Mouse (Mus musculus): ENCODE data around the gene Vmn1r32.

Gene Vmn1r32

GRCm38 (mm10) chr6:66559996-66560395 is at the start of gene Vmn1r32:
Gene Vmn1r32, minus strand, starts transcription at chr6:66560096.
- no peak for DNase-seq (ENCODE audit: low read depth, low spot score)

- DNase-seq (ENCODE audit: low read depth, low spot score), result no peak
Measured at GRCm38 (mm10) chr6:66595804-66596203, 35.9 kb upstream of the Vmn1r32 start.

- DNase-seq (ENCODE audit: low read depth, low spot score), result no peak
Measured at GRCm38 (mm10) chr6:66535966-66536365, 23.9 kb downstream of the Vmn1r32 start.

GRCm38 (mm10) chr6:66535028-66535862 is 24.7 kb downstream of the Vmn1r32 start, which contains the start of gene Mad2l1:
Gene Mad2l1, plus strand, starts transcription at chr6:66535390.
- peak; percentile 96 for DNase-seq (ENCODE audit: low read depth, low spot score)

- DNase-seq (ENCODE audit: low read depth, low spot score), result no peak
Measured at GRCm38 (mm10) chr6:66534366-66534941, 25.4 kb downstream of the Vmn1r32 start.

GRCm38 (mm10) chr6:66533241-66533640 is 26.7 kb downstream of the Vmn1r32 start:
- no peak for DNase-seq (ENCODE audit: low read depth, low spot score)

- no peak for DNase-seq (ENCODE audit: low read depth, low spot score)
Measured at GRCm38 (mm10) chr6:66528386-66528785, 31.5 kb downstream of the Vmn1r32 start.

GRCm38 (mm10) chr6:66516368-66516767 is 43.5 kb downstream of the Vmn1r32 start:
- DNase-seq (ENCODE audit: low read depth, low spot score), result no peak
